Mouse (Mus musculus): Measurements from ENCODE around the gene Gm5105.

Gene Gm5105

DNA sequence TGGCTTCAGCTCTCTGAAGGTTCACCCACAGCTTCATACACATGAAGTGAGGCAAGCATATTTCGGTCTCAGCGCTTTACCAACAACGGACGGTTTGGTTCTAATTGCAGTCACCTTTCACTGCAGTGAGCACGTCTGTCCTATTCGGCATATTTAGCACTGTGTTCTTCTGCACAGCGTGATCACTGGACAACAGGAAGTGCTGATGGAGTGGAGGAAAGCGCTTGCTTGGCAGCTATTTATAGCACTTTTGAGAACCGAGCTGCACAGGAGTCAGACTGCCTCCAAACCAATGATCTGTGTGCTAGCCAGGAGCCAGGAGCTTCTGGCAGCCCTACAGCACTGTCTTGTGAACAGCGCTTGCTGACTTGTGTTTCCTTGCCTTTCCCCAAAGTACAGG lies 40.9 kb downstream of the Gm5105 start:
- DNase-seq (ENCODE audit: low spot score in 2 of 2), result no peak

GRCm38 (mm10) chr3:138022651-138023050 lies 44.5 kb downstream of the Gm5105 start:
- DNase-seq (ENCODE audit: low spot score in 2 of 2), result no peak

- no peak for DNase-seq (ENCODE audit: low spot score in 2 of 2)
These were observed 45.2 kb downstream of the Gm5105 start for GRCm38 (mm10) chr3:138022003-138022402.

- no peak for DNase-seq (ENCODE audit: low spot score in 2 of 2)
These were observed 50.4 kb downstream of the Gm5105 start for GRCm38 (mm10) chr3:138016810-138017209.

GRCm38 (mm10) chr3:138014725-138015124 lies 52.5 kb downstream of the Gm5105 start:
- DNase-seq (ENCODE audit: low spot score in 2 of 2), result no peak

DNA sequence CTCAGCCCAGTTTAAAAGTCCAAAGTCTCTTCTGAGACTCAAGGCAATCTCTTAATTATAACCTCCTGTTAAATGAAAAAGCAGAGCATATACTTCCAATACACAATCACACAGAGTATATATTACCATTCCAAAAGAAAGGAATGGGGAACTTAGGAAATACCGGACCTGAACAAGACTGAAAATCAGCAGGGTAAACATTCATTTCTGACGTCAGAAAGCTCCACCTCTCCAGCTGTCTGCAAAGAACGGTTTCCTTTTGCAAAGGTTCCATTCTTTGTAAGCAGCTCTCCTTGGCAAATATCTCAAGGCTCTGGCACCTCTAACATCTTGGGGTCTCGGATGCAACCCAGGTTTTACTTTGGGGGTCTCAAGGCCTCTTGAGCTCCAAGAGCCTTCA lies 54.8 kb downstream of the Gm5105 start:
- DNase-seq (ENCODE audit: low spot score in 2 of 2), result no peak

DNA sequence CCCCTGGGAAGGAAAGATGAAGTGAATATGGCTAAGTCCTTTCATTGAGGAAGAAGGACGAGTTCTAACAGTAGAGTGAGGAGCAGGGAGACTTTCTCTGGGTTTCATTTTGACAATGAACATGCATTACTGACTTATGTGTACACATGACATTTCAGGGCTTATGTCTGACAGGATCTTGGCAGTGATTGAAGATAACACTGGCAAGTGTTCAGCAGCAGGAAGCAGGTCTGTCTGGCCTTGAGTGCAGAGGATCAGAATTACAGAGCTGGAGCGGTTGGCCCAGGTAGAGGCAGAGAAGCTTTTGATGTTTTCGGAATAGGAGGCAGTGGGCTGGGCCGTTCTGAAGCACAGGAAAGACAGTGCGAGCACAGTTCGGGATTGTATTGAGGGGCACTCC lies 59.0 kb downstream of the Gm5105 start:
- no peak for DNase-seq (ENCODE audit: low spot score in 2 of 2)

DNA sequence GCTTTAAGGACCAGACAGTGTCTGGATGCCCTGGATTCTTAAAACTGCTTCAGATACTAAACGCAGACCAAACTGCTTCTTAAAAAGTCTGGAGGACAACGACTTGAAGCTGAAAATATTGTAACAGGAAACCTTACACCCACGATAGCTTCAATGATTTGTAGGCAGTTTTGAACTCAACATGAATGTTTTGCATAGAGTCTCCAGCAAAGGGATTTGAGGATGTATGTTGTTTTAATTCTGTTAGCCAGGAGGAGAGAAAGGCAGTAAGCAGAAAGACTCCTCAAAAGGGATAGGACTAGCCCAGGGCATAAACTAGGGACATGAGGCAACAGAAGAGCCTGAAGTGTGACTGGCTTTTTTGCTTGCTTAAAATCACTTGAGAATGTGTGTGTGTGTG lies 60.3 kb downstream of the Gm5105 start:
- no peak for DNase-seq (ENCODE audit: low spot score in 2 of 2)

GRCm38 (mm10) chr3:138003264-138003663 lies 63.9 kb downstream of the Gm5105 start:
- no peak for DNase-seq (ENCODE audit: low spot score in 2 of 2)

- DNase-seq (ENCODE audit: low spot score in 2 of 2), result no peak
These were observed 64.6 kb downstream of the Gm5105 start for GRCm38 (mm10) chr3:138002545-138002944.

GRCm38 (mm10) chr3:138001865-138002264 lies 65.3 kb downstream of the Gm5105 start:
- DNase-seq (ENCODE audit: low spot score in 2 of 2), result no peak

DNA sequence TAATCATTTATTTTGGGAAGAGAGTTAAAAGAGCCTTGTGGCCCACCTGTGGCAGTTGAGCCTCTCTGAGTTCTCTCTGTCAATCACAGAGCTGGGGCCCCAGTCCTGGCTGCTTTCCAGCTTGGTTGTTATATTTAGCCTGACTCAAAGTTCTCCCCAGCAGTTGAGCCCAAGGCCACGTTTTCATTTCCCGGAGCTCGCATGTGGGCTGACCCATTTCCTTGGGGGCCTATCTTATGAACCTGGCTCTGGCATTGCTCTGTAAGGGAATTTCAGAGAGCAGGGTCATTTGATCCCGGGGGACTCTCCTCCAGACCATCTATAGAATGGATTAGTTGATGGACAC lies 66.5 kb downstream of the Gm5105 start:
- DNase-seq (ENCODE audit: low spot score in 2 of 2), result no peak

GRCm38 (mm10) chr3:138000062-138000723 lies 67.0 kb downstream of the Gm5105 start:
- no peak for DNase-seq (ENCODE audit: low spot score in 2 of 2)

GRCm38 (mm10) chr3:137999224-137999790 lies 67.9 kb downstream of the Gm5105 start:
- no peak for DNase-seq (ENCODE audit: low spot score in 2 of 2)

Measured in urinary bladder, postnatal 4 days (tissue).